Mouse (Mus musculus) E14TG2a.4 (cell line): Measurements from ENCODE around the gene Il17d.

ENCODE experiments used
- H3K27me3 ChIP-seq: 2 replicates; pipeline ENCODE4 v1.6.1; 2014; ENCODE audit warnings: low read length, control low read depth; ENCODE audit not compliant: insufficient read depth
- H3K36me3 ChIP-seq: 2 replicates; pipeline ENCODE4 v1.6.1; 2014; ENCODE audit warnings: low read length, control low read depth; ENCODE audit not compliant: insufficient read depth
- H3K4me1 ChIP-seq: replicated peaks from 2 replicates; pipeline ENCODE4 v1.6.1; 2014; ENCODE audit warnings: low read depth, low read length, control low read depth
- H3K4me3 ChIP-seq: replicated peaks from 2 replicates; pipeline ENCODE4 v1.5.1; 2014; ENCODE audit warnings: mild to moderate bottlenecking, low read length
- H3K9me3 ChIP-seq: 2 replicates; pipeline ENCODE4 v1.6.1; 2014; ENCODE audit warnings: low read length, control low read depth
- CTCF ChIP-seq: conservative IDR thresholded peaks from 2 replicates; pipeline ENCODE4 v1.5.1; 2014; ENCODE audit warnings: low read length
- NANOG ChIP-seq: IDR thresholded peaks from 2 replicates; pipeline ENCODE4 v1.6.1; 2014; ENCODE audit warnings: borderline replicate concordance, low read length, mixed read lengths
- POU5F1 ChIP-seq: IDR thresholded peaks from 2 replicates; pipeline ENCODE4 v1.6.1; 2014; ENCODE audit warnings: low read length, borderline replicate concordance

Gene Il17d

DNA sequence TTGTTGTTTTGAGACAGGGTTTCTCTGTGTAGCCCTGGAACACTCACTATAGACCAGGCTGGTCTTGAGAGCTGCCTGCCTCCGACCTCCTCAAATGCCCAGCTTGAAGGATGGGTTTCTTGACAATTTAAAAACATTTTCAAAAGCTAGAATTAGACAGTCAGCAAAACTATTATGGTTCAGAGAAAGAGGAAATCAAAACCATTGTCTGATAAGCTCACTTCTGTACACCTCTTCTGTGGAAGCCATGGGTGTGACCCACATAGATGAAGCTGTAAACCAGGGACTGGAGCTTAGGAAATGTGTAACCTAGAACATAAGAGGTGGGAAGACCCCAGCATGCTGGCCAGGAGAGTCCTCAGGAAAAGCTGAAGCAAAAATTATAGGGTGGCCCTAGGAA, 32.3 kb downstream of the Il17d start:
- H3K4me3 ChIP-seq = no peak overlapping the region
- no peaks in the 10 kb centered on the region for H3K9me3 ChIP-seq
- H3K27me3 ChIP-seq = no peaks in the 10 kb centered on the region; the same call in 1 of the 2 replicates
- peaks cover 10% of the 10 kb centered on the region; the same call in 1 of the 2 replicates for H3K36me3 ChIP-seq
- TF ChIP-seq CTCF (no peak), NANOG (no peak), POU5F1 (no peak)
- peaks cover 20% of the 10 kb centered on the region for H3K4me1 ChIP-seq

DNA sequence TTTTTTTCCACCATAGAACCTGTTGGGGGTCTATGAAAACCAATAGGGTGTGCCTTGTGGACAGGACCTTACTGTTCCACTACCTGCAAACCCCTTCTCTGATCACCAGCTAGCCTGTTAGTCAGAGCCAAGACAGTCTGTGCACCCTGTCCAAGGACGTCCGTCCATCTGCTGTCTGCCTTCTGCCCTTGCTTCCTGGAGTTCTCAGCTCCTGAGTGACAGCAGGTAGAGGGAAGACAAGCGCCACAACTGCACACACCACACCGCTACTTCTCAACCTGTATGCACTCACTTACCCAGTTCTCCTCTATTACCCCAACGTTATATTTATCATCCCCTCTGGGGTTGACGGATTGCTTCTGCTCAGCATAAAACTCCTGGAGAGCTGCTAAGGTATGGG, 41.0 kb downstream of the Il17d start:
- peaks cover 41% of the 10 kb centered on the region for H3K36me3 ChIP-seq
- TF ChIP-seq POU5F1 (no peak), CTCF (no peak), NANOG (no peak)
- no peaks in the 10 kb centered on the region for H3K27me3 ChIP-seq
- H3K4me3 ChIP-seq = no peak overlapping the region
- H3K9me3 ChIP-seq = no peaks in the 10 kb centered on the region
- peaks cover 37% of the 10 kb centered on the region for H3K4me1 ChIP-seq

DNA sequence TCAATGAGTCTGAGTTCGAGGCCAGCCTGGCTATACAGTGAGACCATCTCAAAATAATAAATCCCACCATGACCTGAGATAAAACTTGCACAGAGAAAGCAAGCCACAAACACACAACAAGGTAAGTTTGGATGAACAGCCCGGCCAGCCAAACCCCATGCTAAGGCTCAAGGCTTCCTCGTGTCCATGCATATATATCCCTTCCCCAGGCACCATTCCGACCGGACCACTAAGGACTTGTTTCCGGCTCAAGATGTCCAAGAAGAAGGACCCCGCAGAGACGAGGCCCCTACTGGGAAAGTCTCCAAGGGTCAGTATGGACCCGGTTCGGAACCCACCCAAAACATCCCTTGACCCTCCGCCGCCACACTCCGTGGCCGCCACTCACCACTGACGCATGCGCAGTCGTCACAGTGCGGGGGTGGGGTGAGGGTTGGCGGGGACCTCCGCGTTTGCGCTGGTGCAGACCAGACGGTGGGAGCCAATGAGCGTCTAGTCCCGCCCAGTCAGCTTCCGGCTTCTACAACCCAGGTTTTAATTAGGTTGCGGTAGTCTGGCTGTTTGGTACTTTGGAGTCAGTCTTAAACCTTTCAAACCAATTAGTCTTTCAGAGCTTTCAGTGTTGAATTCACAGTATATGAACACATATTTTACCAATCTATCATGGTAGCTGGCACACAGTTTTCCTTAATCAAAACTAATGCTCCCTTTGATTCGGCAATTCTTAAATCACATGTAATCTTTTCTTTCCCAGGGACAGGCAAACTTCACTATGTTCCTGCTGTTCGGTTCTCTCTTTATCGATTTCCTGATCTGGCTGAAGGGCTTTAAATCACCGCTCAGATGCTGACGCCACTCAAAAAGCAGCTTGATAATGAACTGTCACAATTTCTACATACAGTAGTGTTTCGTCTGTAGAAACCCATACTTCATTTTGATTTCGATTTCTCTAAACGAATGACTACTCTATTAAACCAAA, 46.9 kb downstream of the Il17d start, which contains the start of gene Eef1akmt1:
Gene Eef1akmt1, minus strand, starts transcription at position 458 of the 979 bp plus-strand sequence.
- H3K36me3 ChIP-seq = peaks cover 14% of the 10 kb centered on the region
- peak within 1 kb of the TSS; percentile 91 for H3K4me3 ChIP-seq
- TF ChIP-seq CTCF (no peak), POU5F1 (no peak), NANOG (no peak)

DNA sequence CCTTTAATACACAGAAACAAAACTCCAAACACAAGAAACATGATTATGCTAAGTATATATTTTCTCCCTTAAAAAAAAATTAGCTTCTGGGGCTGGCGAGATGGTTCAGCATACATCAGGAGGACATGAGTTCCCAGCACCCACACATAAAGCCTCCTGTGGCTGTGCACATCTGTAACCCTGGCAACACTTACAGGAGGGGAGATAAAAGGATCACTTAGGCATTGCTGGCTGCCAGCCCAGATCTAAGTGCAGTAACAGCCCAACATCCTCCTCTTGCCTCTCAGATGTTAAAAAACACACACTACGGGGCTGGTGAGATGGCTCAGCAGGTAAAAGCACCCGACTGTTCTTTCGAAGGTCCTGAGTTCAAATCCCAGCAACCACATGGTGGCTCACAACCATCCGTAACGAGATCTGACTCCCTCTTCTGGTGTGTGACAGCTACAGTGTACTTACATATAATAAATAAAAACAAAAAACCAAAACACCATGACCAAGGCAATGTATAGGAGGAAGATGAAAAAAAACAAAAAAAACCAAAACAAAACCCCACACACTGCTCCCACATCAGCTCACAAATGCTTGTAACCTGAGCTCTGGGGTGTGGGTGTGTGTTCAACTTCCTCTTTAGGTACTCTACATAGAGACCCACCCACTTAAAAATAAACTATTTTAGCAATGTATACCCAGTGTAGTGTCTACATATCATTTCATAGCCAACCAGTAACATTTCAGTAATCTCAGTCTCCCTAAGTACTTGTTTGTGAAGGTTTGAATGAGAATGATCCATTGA, 50.4 kb downstream of the Il17d start:
- H3K36me3 ChIP-seq = peaks cover 30% of the 10 kb centered on the region
- H3K9me3 ChIP-seq = no peaks in the 10 kb centered on the region
- TF ChIP-seq POU5F1 (no peak), CTCF (no peak), NANOG (no peak)
- no peaks in the 10 kb centered on the region for H3K27me3 ChIP-seq
- peaks cover 44% of the 10 kb centered on the region for H3K4me1 ChIP-seq
- no peak overlapping the region for H3K4me3 ChIP-seq

More for the DNA sequence above, 46.9 kb downstream of the Il17d start, which contains the start of gene Eef1akmt1:
- Histone ChIP-seq H3K27me3 (no peaks in the 10 kb centered on the region), H3K4me1 (peaks cover 47% of the 10 kb centered on the region), H3K9me3 (no peaks in the 10 kb centered on the region)

DNA sequence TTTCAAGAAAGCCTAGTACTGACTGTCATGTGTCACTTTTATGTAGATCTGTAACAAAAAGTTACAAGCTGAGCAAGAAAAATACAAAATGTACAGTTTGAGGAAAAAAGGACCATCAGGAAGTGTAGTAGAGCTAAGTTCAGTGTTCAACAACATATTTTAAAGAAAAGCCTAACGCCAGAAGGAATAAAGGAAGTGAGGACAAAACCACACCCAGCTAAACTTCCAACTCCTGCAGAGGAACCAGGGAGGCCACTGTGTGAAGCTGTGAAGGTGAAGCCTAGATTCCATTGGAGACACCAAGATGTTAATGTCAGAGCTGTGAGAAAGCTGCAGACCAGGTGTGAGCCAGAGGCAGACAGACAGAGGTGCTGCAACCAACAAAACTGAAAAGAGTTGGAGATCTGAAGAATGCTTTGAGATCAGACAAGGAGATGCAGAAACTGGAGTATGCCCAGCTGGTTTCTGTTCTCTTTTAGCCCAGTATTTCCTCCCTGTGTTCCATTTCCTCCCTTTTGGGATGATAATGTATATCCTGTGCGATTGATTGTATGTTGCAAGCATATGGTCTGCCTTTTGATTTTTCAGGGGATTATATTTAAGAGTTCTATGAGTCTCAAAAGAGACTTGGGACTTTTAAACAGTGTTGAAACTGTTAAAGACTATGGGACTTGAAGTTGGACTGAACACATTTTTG, 51.9 kb downstream of the Il17d start:
- no peaks in the 10 kb centered on the region for H3K9me3 ChIP-seq
- peaks cover 36% of the 10 kb centered on the region for H3K4me1 ChIP-seq
- no peak for TF ChIP-seq POU5F1
- H3K36me3 ChIP-seq = peaks cover 44% of the 10 kb centered on the region
- no peaks in the 10 kb centered on the region for H3K27me3 ChIP-seq
- no peak overlapping the region for H3K4me3 ChIP-seq

DNA sequence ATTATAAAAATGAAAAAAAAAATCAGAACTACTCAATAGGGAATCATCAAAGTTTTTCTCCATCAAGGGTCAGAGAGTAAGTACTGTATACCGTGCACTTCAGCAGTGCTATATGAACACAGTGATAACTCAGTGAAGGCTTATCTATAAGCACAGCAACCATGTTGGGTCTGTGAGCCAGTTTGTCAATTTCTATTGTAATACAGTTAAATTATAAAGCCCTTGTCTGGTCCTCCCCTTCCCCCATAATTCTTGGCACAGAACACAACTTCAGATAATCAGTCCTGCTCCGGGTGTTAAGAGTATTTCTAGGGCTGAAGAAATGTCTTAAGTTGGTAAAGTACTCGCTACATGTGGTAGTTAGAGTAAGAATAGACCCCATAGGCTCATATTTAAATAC, 67.3 kb downstream of the Il17d start:
- TF ChIP-seq NANOG = no peak
- no peak for TF ChIP-seq POU5F1
- no peak for TF ChIP-seq CTCF
- Histone ChIP-seq H3K4me3 (no peak overlapping the region), H3K36me3 (peaks cover 95% of the 10 kb centered on the region), H3K9me3 (no peaks in the 10 kb centered on the region), H3K27me3 (no peaks in the 10 kb centered on the region), H3K4me1 (no peaks in the 10 kb centered on the region)
